Mouse (Mus musculus): ENCODE results near the gene Olfr1113.
"Not testable (repeated sequence)": the region's sequence is repeated elsewhere in the genome, so short reads cannot be mapped to it uniquely, and the experiment has no call there.

The Olfr1113 gene

GRCm38 (mm10) chr2:87208670-87209069 lies at the start of gene Olfr1113:
Olfr1113 (plus strand) TSS chr2:87208970.
- in situ Hi-C loops (cut with MboI, MseI) = no loop called here

GRCm38 (mm10) chr2:87167731-87168130 lies 41.0 kb upstream of the Olfr1113 start:
- in situ Hi-C loops (cut with MboI, MseI) = not testable (repeated sequence)

GRCm38 (mm10) chr2:87187498-87187897 lies 21.3 kb upstream of the Olfr1113 start, which contains the start of gene Olfr1112:
Olfr1112 (plus strand) TSS chr2:87187798.
- in situ Hi-C loops (cut with MboI, MseI) = no loop called here

GRCm38 (mm10) chr2:87247713-87248112 lies 38.9 kb downstream of the Olfr1113 start, which contains the start of gene Olfr1115:
Olfr1115 (plus strand) TSS chr2:87248013.
- in situ Hi-C loops (cut with MboI, MseI) = no loop called here
